In the genomic region with DNA sequence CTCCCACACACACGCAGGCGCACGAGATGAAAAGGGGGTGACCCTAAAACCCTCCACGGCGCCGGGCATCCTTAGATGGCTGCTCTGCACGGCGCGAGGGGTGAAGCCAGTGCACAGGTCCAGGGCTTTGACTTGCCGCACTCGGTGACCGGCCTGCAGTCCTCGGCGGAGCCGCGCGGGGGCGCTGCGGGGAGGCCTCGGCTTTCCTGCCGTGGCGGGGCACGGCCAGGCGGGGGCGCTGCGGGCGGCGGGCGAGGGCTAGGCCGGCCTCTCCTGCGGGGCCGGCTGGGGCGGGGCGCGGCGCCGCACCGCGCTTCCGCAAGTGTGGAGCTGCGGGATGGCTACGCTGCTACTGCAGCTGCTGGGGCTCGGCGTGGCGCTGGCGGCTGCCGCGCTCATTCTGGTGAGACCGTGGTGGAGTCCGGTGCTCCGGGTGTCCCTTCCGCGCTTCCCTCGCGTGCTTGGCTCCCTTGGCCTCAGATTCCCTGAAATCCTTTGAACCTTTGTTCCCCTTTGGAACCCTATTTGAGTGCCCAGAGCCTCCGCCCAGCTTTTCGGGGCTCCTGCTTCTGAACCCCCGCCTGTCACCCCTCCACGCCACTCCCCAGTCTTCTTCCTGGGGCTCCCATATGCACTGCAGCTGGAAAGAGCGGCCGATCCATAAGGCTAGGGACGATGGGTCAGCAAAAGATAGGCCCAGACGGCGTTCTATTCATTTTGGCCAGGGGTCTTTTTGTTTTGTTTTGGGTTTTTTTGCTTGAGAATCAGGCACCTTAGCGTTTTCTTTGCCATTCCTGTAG, we compare ENCODE assay signal across 8 mouse cellular contexts. TPM values are rescaled to one million over a fixed set of nuclear protein-coding genes. Genes with fewer than 3 reads are reported as not detected.
A peak's percentile ranks its signal among the peaks of the same experiment; 100 is the strongest.
DNase-seq lines count a peak whose midpoint lies in the region; ATAC-seq and TF ChIP-seq lines count a peak whose summit lies in the region.

TSS of gene Exosc8 (minus strand) at position 147 of the 800 bp plus-strand sequence.
TSS of gene Alg5 (plus strand) at position 293 of the 800 bp plus-strand sequence.

- TF ChIP-seq CTCF in cortical plate, adult 2 months (IDR thresholded peaks at IDR 0.05; ENCODE audit: extremely low read depth, insufficient read depth, low read length): peak; percentile 68

- DNase-seq in ZHBTc4 (ENCODE audit: low read depth, low spot score): peak; percentile 86
- DNase-seq in gastrocnemius, postnatal 10 days: peak; percentile 96
- DNase-seq in induced T-regulatory cell, adult 2 months (ENCODE audit: low read depth): peak; percentile 90
- peak; percentile 76 to 95 for DNase-seq in left cerebral cortex, adult 8-10 months (ENCODE audit: low spot score in 2 of 2)
- DNase-seq in right cerebral cortex, adult 18-20 months: peak; percentile 86
- DNase-seq in urinary bladder, postnatal 10 days (ENCODE audit: low spot score): peak; percentile 59

- H3K27ac ChIP-seq in cortical plate, adult 2 months (ENCODE audit: insufficient read depth, low read length): peak within 1 kb of the TSS; percentile 98

- peak; percentile 85 for ATAC-seq in megakaryocyte, adult 5-6 weeks (ENCODE audit: poor library complexity, severe bottlenecking)

- peaks cover 3% of the 10 kb centered on the region for H3K4me1 ChIP-seq in cortical plate, adult 2 months (ENCODE audit: control insufficient read depth, insufficient read depth, low read length)

- TF ChIP-seq POLR2A in cortical plate, adult 2 months (IDR thresholded peaks at IDR 0.05; ENCODE audit: extremely low read depth, insufficient read depth, low read length): peak; percentile 63; the same call in 1 of the 2 replicates

- peak within 1 kb of the TSS; percentile 98 for H3K4me3 ChIP-seq in cortical plate, adult 2 months (ENCODE audit: insufficient read depth, low read length)

RNA-seq across cellular contexts. Expression of gene Exosc8, which starts in this region (rescaled TPM):
- polyA plus RNA-seq in cortical plate, adult 2 months (2012; rRNA removed): 41.7 and 44.7 TPM in 2 replicates
- 10 to 100 TPM; 13.9 to 23.7 TPM for total RNA-seq in gastrocnemius, postnatal 10 days (2021)
- 10 to 100 TPM; 31.9 to 36.9 (median 34.7) TPM for total RNA-seq in left cerebral cortex, adult 8-10 months (2022)
- total RNA-seq in megakaryocyte, adult 5-6 weeks (2015): 118 and 124 TPM in 2 replicates
- total RNA-seq in megakaryocyte, adult 5-6 weeks (2017): 126 and 153 TPM in 2 replicates

RNA-seq across cellular contexts. Expression of gene Alg5, which starts in this region (rescaled TPM):
- 23.2 and 24.6 TPM in 2 replicates for polyA plus RNA-seq in cortical plate, adult 2 months (2012; rRNA removed)
- 10 to 100 TPM; 12.8 to 16.1 TPM for total RNA-seq in gastrocnemius, postnatal 10 days (2021)
- total RNA-seq in left cerebral cortex, adult 8-10 months (2022): 10 to 100 TPM; 13.7 to 23.2 (median 20.4) TPM
- 41.2 and 45.8 TPM in 2 replicates for total RNA-seq in megakaryocyte, adult 5-6 weeks (2015)
- total RNA-seq in megakaryocyte, adult 5-6 weeks (2017): 19.2 and 21.1 TPM in 2 replicates

Comparison
In these comparisons a context has a peak if more than half of its experiments do, and no peak if none do; other contexts are left out.
1. Peak in every context shown above with its lines: DNase-seq, ATAC-seq, H3K4me3 ChIP-seq and H3K27ac ChIP-seq.